Mouse (Mus musculus) brain, embryonic 14.5 days (tissue): ENCODE measurements at regions not wholly inside any gene's neighbourhood (a gene's known extent, or its start where the extent isn't known, plus 50 kb on each side); places are given as distances from the start of the nearest gene placed in this dataset.

Experiments
- CTCF ChIP-seq: fragments of 200-500 bp; IDR thresholded peaks from 2 replicates; pipeline ENCODE4 v1.5.1; 2012; ENCODE audit warnings: inconsistent platforms, mild to moderate bottlenecking, moderate library complexity, borderline replicate concordance; ENCODE audit not compliant: insufficient read depth, insufficient read length; ENCODE audit errors: extremely low read depth
- POLR2A ChIP-seq: fragments of 200-500 bp; IDR thresholded peaks from 2 replicates; pipeline ENCODE4 v1.6.1; 2012; ENCODE audit warnings: mild to moderate bottlenecking, inconsistent platforms, borderline replicate concordance; ENCODE audit not compliant: poor library complexity, insufficient read depth, insufficient read length, severe bottlenecking; ENCODE audit errors: extremely low read depth

DNA sequence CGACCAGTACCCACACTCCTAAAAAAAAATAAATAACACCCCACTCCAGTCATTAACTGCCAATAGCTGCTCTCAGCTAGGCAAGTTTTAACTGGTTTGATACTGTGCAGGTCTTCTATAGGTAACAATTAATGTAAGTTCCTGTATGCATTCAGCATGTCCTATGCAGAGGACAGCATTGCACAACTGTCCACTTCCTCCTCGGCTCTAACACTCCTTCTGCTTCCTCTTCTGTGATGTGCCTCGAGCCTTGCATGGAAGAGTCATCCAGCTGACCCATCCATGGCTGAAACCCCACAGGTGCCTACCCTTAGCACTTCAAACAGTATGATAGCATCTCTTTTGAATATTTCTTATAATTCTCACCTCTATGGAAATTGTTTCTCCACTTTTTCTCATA, 449.4 kb upstream of the Rag2 start:
- TF ChIP-seq POLR2A (no peak), CTCF (no peak)
